Mouse (Mus musculus): ENCODE measurements around the gene Tbc1d4. TPM values are rescaled to one million over a fixed set of nuclear protein-coding genes. Genes with fewer than 3 reads are reported as not detected.

Tbc1d4 gene
- total and polyA plus RNA-seq, 2 experiments from 2014 or later, result 5.7 to 21.0 TPM

GRCm38 (mm10) chr14:101514557-101514971 is 94.4 kb downstream of the Tbc1d4 start:
- no peaks in the 10 kb centered on the region for H3K9me3 ChIP-seq (ENCODE audit: low read length)
- no peak overlapping the region for H3K4me2 ChIP-seq (ENCODE audit: low read depth, low read length, poor library complexity, severe bottlenecking)
- no peak overlapping the region for H3K9ac ChIP-seq (replicated peaks; ENCODE audit: low read length, poor library complexity, severe bottlenecking)
- H3K27ac ChIP-seq (ENCODE audit: low read depth, low read length), result no peak overlapping the region
- H3K4me3 ChIP-seq (ENCODE audit: low read depth, low read length), result no peak overlapping the region
- H3K4me1 ChIP-seq (ENCODE audit: insufficient read depth, low read length), result peaks cover 2% of the 10 kb centered on the region; the same call in 1 of the 2 replicates
- no peaks in the 10 kb centered on the region for H3K36me3 ChIP-seq (ENCODE audit: insufficient read depth, low read length)
- peak; percentile 24; the same call in 1 of the 2 replicates for ATAC-seq (ENCODE audit: low FRiP score)
- no peak for TF ChIP-seq CTCF (IDR thresholded peaks at IDR 0.05)
- no peaks in the 10 kb centered on the region for H3K27me3 ChIP-seq (ENCODE audit: insufficient read depth, low read length)
- 32% methylated on average over 5 of the region's 5 CpGs for WGBS
- peak; percentile 46 for DNase-seq (ENCODE audit: low spot score)

GRCm38 (mm10) chr14:101513163-101513562 is 95.8 kb downstream of the Tbc1d4 start:
- ATAC-seq (ENCODE audit: low FRiP score) (no peak), DNase-seq (ENCODE audit: low spot score) (no peak)
- TF ChIP-seq CTCF (IDR thresholded peaks at IDR 0.05), result no peak
- Histone ChIP-seq H3K9ac (replicated peaks; ENCODE audit: low read length, poor library complexity, severe bottlenecking) (no peak overlapping the region), H3K27me3 (ENCODE audit: insufficient read depth, low read length) (no peaks in the 10 kb centered on the region), H3K4me2 (ENCODE audit: low read depth, low read length, poor library complexity, severe bottlenecking) (no peak overlapping the region), H3K4me1 (ENCODE audit: insufficient read depth, low read length) (peaks cover 2% of the 10 kb centered on the region; the same call in 1 of the 2 replicates), H3K36me3 (ENCODE audit: insufficient read depth, low read length) (no peaks in the 10 kb centered on the region), H3K27ac (ENCODE audit: low read depth, low read length) (no peak overlapping the region), H3K4me3 (ENCODE audit: low read depth, low read length) (no peak overlapping the region), H3K9me3 (ENCODE audit: low read length) (no peaks in the 10 kb centered on the region)
- 72% methylated on average over 11 of the region's 11 CpGs for WGBS

GRCm38 (mm10) chr14:101511410-101511809 is 97.6 kb downstream of the Tbc1d4 start:
- Histone ChIP-seq H3K4me2 (ENCODE audit: low read depth, low read length, poor library complexity, severe bottlenecking) (no peak overlapping the region), H3K27ac (ENCODE audit: low read depth, low read length) (no peak overlapping the region), H3K4me1 (ENCODE audit: insufficient read depth, low read length) (peaks cover 2% of the 10 kb centered on the region; the same call in 1 of the 2 replicates), H3K9me3 (ENCODE audit: low read length) (no peaks in the 10 kb centered on the region), H3K4me3 (ENCODE audit: low read depth, low read length) (no peak overlapping the region), H3K36me3 (ENCODE audit: insufficient read depth, low read length) (no peaks in the 10 kb centered on the region), H3K27me3 (ENCODE audit: insufficient read depth, low read length) (no peaks in the 10 kb centered on the region), H3K9ac (replicated peaks; ENCODE audit: low read length, poor library complexity, severe bottlenecking) (no peak overlapping the region)
- 60% methylated on average over 8 of the region's 8 CpGs for WGBS
- DNase-seq (ENCODE audit: low spot score) (no peak), ATAC-seq (ENCODE audit: low FRiP score) (no peak)
- TF ChIP-seq CTCF (IDR thresholded peaks at IDR 0.05), result no peak

- ATAC-seq (ENCODE audit: low FRiP score), result peak; percentile 51
- Histone ChIP-seq H3K36me3 (ENCODE audit: insufficient read depth, low read length) (no peaks in the 10 kb centered on the region), H3K4me3 (ENCODE audit: low read depth, low read length) (no peak overlapping the region), H3K4me2 (ENCODE audit: low read depth, low read length, poor library complexity, severe bottlenecking) (no peak overlapping the region), H3K9ac (replicated peaks; ENCODE audit: low read length, poor library complexity, severe bottlenecking) (no peak overlapping the region), H3K27me3 (ENCODE audit: insufficient read depth, low read length) (no peaks in the 10 kb centered on the region), H3K27ac (ENCODE audit: low read depth, low read length) (no peak overlapping the region), H3K9me3 (ENCODE audit: low read length) (no peaks in the 10 kb centered on the region), H3K4me1 (ENCODE audit: insufficient read depth, low read length) (peaks cover 2% of the 10 kb centered on the region; the same call in 1 of the 2 replicates)
- peak; percentile 58 for DNase-seq (ENCODE audit: low spot score)
- TF ChIP-seq CTCF (IDR thresholded peaks at IDR 0.05), result peak; percentile 53
- WGBS, result 72% methylated on average over 13 of the region's 13 CpGs
These were observed 98.3 kb downstream of the Tbc1d4 start for GRCm38 (mm10) chr14:101510540-101511313.

- no peak overlapping the region for H3K4me2 ChIP-seq (ENCODE audit: low read depth, low read length, poor library complexity, severe bottlenecking)
- no peaks in the 10 kb centered on the region for H3K36me3 ChIP-seq (ENCODE audit: insufficient read depth, low read length)
- ATAC-seq (ENCODE audit: low FRiP score) (no peak), DNase-seq (ENCODE audit: low spot score) (no peak)
- H3K9me3 ChIP-seq (ENCODE audit: low read length), result no peaks in the 10 kb centered on the region
- H3K4me3 ChIP-seq (ENCODE audit: low read depth, low read length), result no peak overlapping the region
- no peak overlapping the region for H3K9ac ChIP-seq (replicated peaks; ENCODE audit: low read length, poor library complexity, severe bottlenecking)
- no peak overlapping the region for H3K27ac ChIP-seq (ENCODE audit: low read depth, low read length)
- TF ChIP-seq CTCF (IDR thresholded peaks at IDR 0.05), result no peak
- H3K27me3 ChIP-seq (ENCODE audit: insufficient read depth, low read length), result no peaks in the 10 kb centered on the region
- peaks cover 2% of the 10 kb centered on the region; the same call in 1 of the 2 replicates for H3K4me1 ChIP-seq (ENCODE audit: insufficient read depth, low read length)
- 89% methylated on average over 7 of the region's 7 CpGs for WGBS
These were observed 99.2 kb downstream of the Tbc1d4 start for GRCm38 (mm10) chr14:101509759-101510158.

GRCm38 (mm10) chr14:101507956-101508355 is 101.0 kb downstream of the Tbc1d4 start:
- Histone ChIP-seq H3K36me3 (ENCODE audit: insufficient read depth, low read length) (no peaks in the 10 kb centered on the region), H3K4me3 (ENCODE audit: low read depth, low read length) (no peak overlapping the region)

More at GRCm38 (mm10) chr14:101507956-101508355, 101.0 kb downstream of the Tbc1d4 start:
- TF ChIP-seq CTCF (IDR thresholded peaks at IDR 0.05), result no peak
- ATAC-seq (ENCODE audit: low FRiP score), result no peak
- no peak for DNase-seq (ENCODE audit: low spot score)
- H3K27me3 ChIP-seq (ENCODE audit: insufficient read depth, low read length), result no peaks in the 10 kb centered on the region
- H3K4me1 ChIP-seq (ENCODE audit: insufficient read depth, low read length), result peaks cover 2% of the 10 kb centered on the region; the same call in 1 of the 2 replicates
- H3K9ac ChIP-seq (replicated peaks; ENCODE audit: low read length, poor library complexity, severe bottlenecking), result no peak overlapping the region
- no peak overlapping the region for H3K27ac ChIP-seq (ENCODE audit: low read depth, low read length)
- 85% methylated on average over 7 of the region's 7 CpGs for WGBS
- H3K4me2 ChIP-seq (ENCODE audit: low read depth, low read length, poor library complexity, severe bottlenecking), result no peak overlapping the region
- no peaks in the 10 kb centered on the region for H3K9me3 ChIP-seq (ENCODE audit: low read length)

All from midbrain, postnatal 0 days (tissue).